Mouse (Mus musculus) testis, adult 2 months (tissue): ENCODE measurements at regions not wholly inside any gene's neighbourhood (a gene's known extent, or its start where the extent isn't known, plus 50 kb on each side); places are given as distances from the start of the nearest gene placed in this dataset.

Experiments
- H3K27ac ChIP-seq: fragments of 200-500 bp; 2 replicates; pipeline ENCODE4 v1.5.1; 2012; ENCODE audit warnings: low read depth, low read length; ENCODE audit not compliant: control insufficient read depth, insufficient read depth
- H3K27me3 ChIP-seq: fragments of 200-500 bp; 2 replicates; pipeline ENCODE4 v1.6.1; 2012; ENCODE audit warnings: mild to moderate bottlenecking, low read length, moderate library complexity; ENCODE audit not compliant: control insufficient read depth, insufficient read depth
- H3K36me3 ChIP-seq: fragments of 200-500 bp; 2 replicates; pipeline ENCODE4 v1.6.1; 2012; ENCODE audit warnings: mild to moderate bottlenecking, low read length; ENCODE audit not compliant: control insufficient read depth, insufficient read depth
- H3K4me1 ChIP-seq: fragments of 200-500 bp; 2 replicates; pipeline ENCODE4 v1.6.1; 2012; ENCODE audit warnings: low read length; ENCODE audit not compliant: control insufficient read depth, insufficient read depth
- H3K4me3 ChIP-seq: fragments of 200-500 bp; 2 replicates; pipeline ENCODE4 v1.5.1; 2012; ENCODE audit warnings: low read depth, mild to moderate bottlenecking, low read length, moderate library complexity, mixed read lengths; ENCODE audit not compliant: control insufficient read depth
- CTCF ChIP-seq: fragments of 200-500 bp; IDR thresholded peaks from 2 replicates; pipeline ENCODE4 v1.5.1; 2012; ENCODE audit warnings: low read depth, mild to moderate bottlenecking, inconsistent platforms, low read length, moderate library complexity; ENCODE audit not compliant: control insufficient read depth, insufficient read depth, insufficient replicate concordance
- POLR2A ChIP-seq: fragments of 200-500 bp; IDR thresholded peaks from 2 replicates; pipeline ENCODE4 v1.6.1; 2012; ENCODE audit warnings: low read depth, mild to moderate bottlenecking, inconsistent platforms, low read length, moderate library complexity; ENCODE audit not compliant: control insufficient read depth

GRCm38 (mm10) chr3:21859436-21859835 is 217.0 kb upstream of the Tbl1xr1 start:
- H3K4me3 ChIP-seq = no peak overlapping the region
- TF ChIP-seq CTCF (no peak), POLR2A (no peak)
- H3K36me3 ChIP-seq = no peaks in the 10 kb centered on the region
- H3K27me3 ChIP-seq = no peaks in the 10 kb centered on the region
- H3K4me1 ChIP-seq = no peaks in the 10 kb centered on the region
- no peak overlapping the region for H3K27ac ChIP-seq

DNA sequence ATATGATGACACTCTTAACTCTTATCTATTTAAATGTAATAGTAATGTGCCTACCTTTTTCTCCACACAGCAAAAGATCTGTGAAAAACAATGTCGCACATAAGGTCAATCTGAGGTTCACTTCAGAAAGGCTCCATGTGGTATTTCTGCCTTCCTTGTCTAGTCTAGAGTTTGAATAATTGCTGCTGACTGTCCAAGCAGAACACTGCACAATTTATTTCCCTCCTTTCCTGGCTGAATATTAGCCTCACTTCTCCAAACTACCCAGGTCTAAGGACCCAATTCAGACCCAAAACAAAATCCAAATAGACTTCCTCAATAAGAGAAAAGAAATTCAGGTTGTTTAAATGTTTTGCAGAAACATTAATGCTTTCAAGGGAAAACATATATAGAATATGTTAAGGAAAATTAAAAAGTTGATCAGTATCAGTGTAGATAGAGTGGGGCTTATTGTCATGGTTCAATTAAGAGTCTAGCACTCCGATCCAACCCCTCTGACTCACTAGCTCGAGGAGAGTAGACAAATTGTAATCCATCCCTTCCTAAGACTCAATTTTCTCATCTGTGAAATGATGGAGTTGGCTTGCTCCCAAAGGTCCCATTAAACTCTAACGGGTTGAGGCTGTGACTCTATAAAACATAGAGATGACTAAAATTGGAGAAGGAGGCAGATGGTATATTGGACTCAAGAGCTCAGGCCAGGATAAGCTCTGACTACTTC is 215.4 kb upstream of the Tbl1xr1 start:
- Histone ChIP-seq H3K4me3 (no peak overlapping the region), H3K4me1 (no peaks in the 10 kb centered on the region), H3K27me3 (no peaks in the 10 kb centered on the region), H3K36me3 (no peaks in the 10 kb centered on the region), H3K27ac (no peak overlapping the region)
- TF ChIP-seq CTCF (no peak), POLR2A (no peak)

DNA sequence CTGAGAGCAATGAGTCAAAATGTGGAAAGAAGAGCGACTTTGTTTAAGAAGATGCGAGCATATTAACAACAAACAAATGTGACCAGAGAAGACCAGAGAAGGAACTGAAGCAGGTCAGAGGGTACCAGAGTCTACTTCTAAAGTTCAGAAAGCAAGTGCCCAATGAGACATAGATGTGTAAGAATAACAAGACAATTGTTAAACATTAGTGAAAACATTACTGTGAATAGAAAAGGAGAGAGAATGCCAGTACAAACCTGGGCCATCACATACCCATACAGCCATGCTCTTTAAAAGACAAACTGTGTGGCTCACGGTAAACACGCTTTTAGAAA is 214.8 kb upstream of the Tbl1xr1 start:
- TF ChIP-seq CTCF (no peak), POLR2A (no peak)
- Histone ChIP-seq H3K4me1 (no peaks in the 10 kb centered on the region), H3K27ac (no peak overlapping the region), H3K4me3 (no peak overlapping the region), H3K27me3 (no peaks in the 10 kb centered on the region), H3K36me3 (no peaks in the 10 kb centered on the region)

GRCm38 (mm10) chr3:21864391-21864790 is 212.1 kb upstream of the Tbl1xr1 start:
- Histone ChIP-seq H3K4me1 (no peaks in the 10 kb centered on the region), H3K4me3 (no peak overlapping the region), H3K27ac (no peak overlapping the region), H3K27me3 (no peaks in the 10 kb centered on the region), H3K36me3 (no peaks in the 10 kb centered on the region)
- no peak for TF ChIP-seq POLR2A
- TF ChIP-seq CTCF = no peak

GRCm38 (mm10) chr3:21865856-21866255 is 210.6 kb upstream of the Tbl1xr1 start:
- no peak overlapping the region for H3K4me3 ChIP-seq
- H3K36me3 ChIP-seq = no peaks in the 10 kb centered on the region
- H3K27me3 ChIP-seq = no peaks in the 10 kb centered on the region
- no peaks in the 10 kb centered on the region for H3K4me1 ChIP-seq
- H3K27ac ChIP-seq = no peak overlapping the region
- no peak for TF ChIP-seq POLR2A
- no peak for TF ChIP-seq CTCF

DNA sequence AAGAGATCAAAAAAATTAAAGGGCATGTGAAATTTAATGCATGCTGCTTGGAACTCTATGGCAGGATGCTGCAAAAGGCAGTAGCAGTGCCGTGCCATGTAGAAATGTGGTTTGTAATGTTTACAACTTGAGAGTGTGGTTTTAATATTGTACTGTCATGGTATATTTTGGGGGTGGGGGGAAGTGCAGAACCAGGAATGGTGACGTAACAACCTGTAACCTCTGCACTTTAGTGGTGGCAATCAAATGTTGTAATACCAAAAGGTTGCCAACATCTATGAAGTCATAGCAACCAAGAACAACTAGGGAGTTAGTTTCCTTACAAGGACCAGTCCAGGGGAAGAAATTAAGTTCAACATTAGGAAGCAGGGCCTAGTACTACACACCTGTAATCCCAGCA is 198.1 kb upstream of the Tbl1xr1 start:
- H3K36me3 ChIP-seq = no peaks in the 10 kb centered on the region
- no peak overlapping the region for H3K4me3 ChIP-seq
- TF ChIP-seq POLR2A = no peak
- TF ChIP-seq CTCF = no peak
- H3K27ac ChIP-seq = no peak overlapping the region
- no peaks in the 10 kb centered on the region for H3K4me1 ChIP-seq
- no peaks in the 10 kb centered on the region for H3K27me3 ChIP-seq

GRCm38 (mm10) chr3:21884216-21884615 is 192.2 kb upstream of the Tbl1xr1 start:
- no peak for TF ChIP-seq CTCF
- no peak for TF ChIP-seq POLR2A
- Histone ChIP-seq H3K4me1 (no peaks in the 10 kb centered on the region), H3K27me3 (no peaks in the 10 kb centered on the region), H3K4me3 (no peak overlapping the region), H3K27ac (no peak overlapping the region), H3K36me3 (no peaks in the 10 kb centered on the region)

GRCm38 (mm10) chr3:21888710-21889109 is 187.7 kb upstream of the Tbl1xr1 start:
- no peak for TF ChIP-seq POLR2A
- no peak for TF ChIP-seq CTCF

More at GRCm38 (mm10) chr3:21888710-21889109, 187.7 kb upstream of the Tbl1xr1 start:
- Histone ChIP-seq H3K27me3 (no peaks in the 10 kb centered on the region), H3K36me3 (no peaks in the 10 kb centered on the region), H3K4me3 (no peak overlapping the region), H3K27ac (no peak overlapping the region), H3K4me1 (no peaks in the 10 kb centered on the region)
